Mouse (Mus musculus) ES-E14 (cell line): ENCODE data around the gene Zbtb8os.

Source experiments
- CHD2 ChIP-seq: IDR thresholded peaks from 2 replicates; pipeline ENCODE4 v1.6.1; 2014; ENCODE audit warnings: mild to moderate bottlenecking, low read depth, low read length, inconsistent platforms
- ZC3H11A ChIP-seq: IDR thresholded peaks from 2 replicates; pipeline ENCODE4 v1.6.1; 2012; ENCODE audit warnings: low read depth, mild to moderate bottlenecking, inconsistent platforms, low read length, borderline replicate concordance

DNA sequence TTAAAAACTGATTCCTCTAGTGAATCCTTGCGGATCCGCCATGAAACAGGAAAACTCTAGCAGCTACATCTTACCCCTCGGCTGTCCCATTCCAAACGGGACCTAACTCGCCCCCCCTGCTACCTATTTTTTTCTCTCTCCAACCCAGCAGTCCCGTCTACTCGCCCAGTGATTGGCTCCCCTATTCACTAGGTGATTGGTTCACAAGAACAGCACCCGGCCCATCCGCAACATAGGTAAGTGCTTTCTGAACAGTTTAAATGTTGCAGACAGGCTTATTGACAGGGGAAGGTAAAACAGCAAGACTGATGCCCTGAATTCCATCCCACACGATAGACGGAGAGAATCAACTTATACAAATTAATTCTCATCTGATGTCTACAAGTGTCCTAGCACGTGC lies 17.7 kb downstream of the Zbtb8os start:
- TF ChIP-seq CHD2 (no peak), ZC3H11A (no peak)
